Comparison of ENCODE assay signal across 29 mouse cellular contexts in the genomic region with DNA sequence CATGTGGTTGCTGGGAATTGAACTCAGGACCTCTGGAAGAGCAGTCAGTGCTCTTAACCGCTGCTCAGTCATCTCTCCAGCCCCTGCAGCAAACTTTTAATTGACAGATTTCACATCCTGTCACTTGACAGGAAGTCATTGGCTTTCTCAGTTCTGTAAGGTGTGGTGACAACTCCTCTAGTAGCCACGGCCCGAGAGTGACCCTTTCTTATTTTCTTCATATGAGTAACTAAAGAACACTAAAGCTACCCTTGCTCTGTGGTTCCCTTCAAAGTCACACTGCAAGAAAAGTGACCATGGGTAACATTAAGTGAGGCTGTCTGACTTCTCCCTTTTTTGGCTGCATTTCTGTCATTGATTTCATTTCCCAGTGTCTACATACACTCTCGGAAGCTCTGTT. TPM values are rescaled to one million over a fixed set of nuclear protein-coding genes. Genes with fewer than 3 reads are reported as not detected.
DNase-seq lines count a peak whose midpoint lies in the region; ATAC-seq and TF ChIP-seq lines count a peak whose summit lies in the region.
"Had no signal": no experiment of that assay in that cellular context is flagged by ENCODE, and none has a peak within 500 bp of the region (broad histone marks: within the 10 kb centered on the region; RNA-seq: fewer than 3 reads in every experiment).

No protein-coding gene starts in this region.

- H3K4me2 ChIP-seq in heart, embryonic 12.5 days = no peak overlapping the region
- H3K4me2 ChIP-seq in CH12.LX (ENCODE audit: insufficient read depth, low read depth, poor library complexity, severe bottlenecking) = peak overlapping the region; percentile 14; the same call in 1 of the 2 replicates
- H3K4me2 ChIP-seq in intestine, embryonic 15.5 days (replicated peaks) = no peak overlapping the region
- H3K4me2 ChIP-seq: embryonic facial prominence, embryonic 13.5 days; embryonic facial prominence, embryonic 15.5 days; forebrain, embryonic 13.5 days; forebrain, embryonic 15.5 days had no signal

- TF ChIP-seq EP300 in CH12.LX (IDR thresholded peaks at IDR 0.05; ENCODE audit: low read length) = no peak

- no peak for TF ChIP-seq CTCF in CH12.LX (conservative IDR thresholded peaks at IDR 0.05 in 1 of 2, IDR thresholded peaks at IDR 0.05 in 1 of 2; ENCODE audit: low read depth in 2 of 2, low read length in 2 of 2)

- TF ChIP-seq POLR2A in CH12.LX (IDR thresholded peaks at IDR 0.05; ENCODE audit: low read depth, low read length) = no peak

- H3K4me1 ChIP-seq in heart, embryonic 12.5 days (replicated peaks) = peaks cover 25% of the 10 kb centered on the region
- H3K4me1 ChIP-seq in CH12.LX (ENCODE audit: control insufficient read depth in 1 of 2, insufficient read depth in 2 of 2) = peaks cover 5 to 13% of the 10 kb centered on the region in 2 experiments
- H3K4me1 ChIP-seq in intestine, embryonic 15.5 days (replicated peaks) = no peaks in the 10 kb centered on the region

- no peak overlapping the region for H3K4me3 ChIP-seq in heart, embryonic 12.5 days
- H3K4me3 ChIP-seq in CH12.LX (replicated peaks in 1 of 3; ENCODE audit: low read depth in 2 of 3, low read length in 2 of 3, poor library complexity in 1 of 3) = no peak overlapping the region
- no peak overlapping the region for H3K4me3 ChIP-seq in intestine, embryonic 15.5 days (replicated peaks)
- H3K4me3 ChIP-seq: embryonic facial prominence, embryonic 13.5 days; embryonic facial prominence, embryonic 15.5 days; erythroblast, embryonic 14.5 days; forebrain, embryonic 10.5 days; forebrain, embryonic 13.5 days; forebrain, embryonic 15.5 days had no signal

- no peaks in the 10 kb centered on the region for H3K36me3 ChIP-seq in heart, embryonic 12.5 days
- no peaks in the 10 kb centered on the region for H3K36me3 ChIP-seq in CH12.LX (replicated peaks in 1 of 2; ENCODE audit: control insufficient read depth in 1 of 2, insufficient read depth in 1 of 2, low read length in 1 of 2)
- no peaks in the 10 kb centered on the region for H3K36me3 ChIP-seq in intestine, embryonic 15.5 days
- H3K36me3 ChIP-seq: embryonic facial prominence, embryonic 13.5 days; embryonic facial prominence, embryonic 15.5 days; forebrain, embryonic 10.5 days; forebrain, embryonic 15.5 days had no signal

- dilution Hi-C loops in CH12.LX (cut with MboI; ENCODE audit: extremely low pct_ligation_motif_present, extremely low pct_unique_long_range_greater_than_20kb, low sequenced_read_pairs) = no loop called here

- no peaks in the 10 kb centered on the region for H3K79me2 ChIP-seq in CH12.LX (replicated peaks; ENCODE audit: control insufficient read depth, extremely low read depth, insufficient read depth, poor library complexity, severe bottlenecking)

- H3K9me3 ChIP-seq in heart, embryonic 12.5 days (replicated peaks) = no peaks in the 10 kb centered on the region
- H3K9me3 ChIP-seq in CH12.LX (replicated peaks; ENCODE audit: low read length) = no peaks in the 10 kb centered on the region
- H3K9me3 ChIP-seq in intestine, embryonic 15.5 days = no peaks in the 10 kb centered on the region
- H3K9me3 ChIP-seq: embryonic facial prominence, embryonic 13.5 days; embryonic facial prominence, embryonic 15.5 days; forebrain, embryonic 10.5 days; forebrain, embryonic 13.5 days; forebrain, embryonic 15.5 days had no signal

- 76% methylated on average over 4 of the region's 4 CpGs for WGBS in heart, embryonic 12.5 days
- WGBS in intestine, embryonic 15.5 days = 85% methylated on average over 4 of the region's 4 CpGs

- H3K9ac ChIP-seq in heart, embryonic 12.5 days = no peak overlapping the region
- no peak overlapping the region for H3K9ac ChIP-seq in CH12.LX (ENCODE audit: insufficient read depth, low read depth)
- H3K9ac ChIP-seq in intestine, embryonic 15.5 days = no peak overlapping the region
- H3K9ac ChIP-seq: embryonic facial prominence, embryonic 13.5 days; embryonic facial prominence, embryonic 15.5 days; forebrain, embryonic 13.5 days; forebrain, embryonic 15.5 days had no signal

- H3K27me3 ChIP-seq in heart, embryonic 12.5 days (replicated peaks) = peaks cover 7% of the 10 kb centered on the region; the same call in 1 of the 2 replicates
- no peaks in the 10 kb centered on the region for H3K27me3 ChIP-seq in CH12.LX (replicated peaks)
- 0 out of 2 replicates have a peak, but pooled peaks cover 4% of the 10 kb centered on the region for H3K27me3 ChIP-seq in intestine, embryonic 15.5 days (replicated peaks)
- H3K27me3 ChIP-seq: forebrain, embryonic 15.5 days had no signal

- no peak for TF ChIP-seq RAD21 in CH12.LX (IDR thresholded peaks at IDR 0.05; ENCODE audit: low read depth, low read length)

- no peak overlapping the region for H3K27ac ChIP-seq in heart, embryonic 12.5 days (ENCODE audit: poor library complexity, severe bottlenecking)
- no peak overlapping the region for H3K27ac ChIP-seq in CH12.LX (ENCODE audit: insufficient read depth, low read depth)
- no peak overlapping the region for H3K27ac ChIP-seq in intestine, embryonic 15.5 days
- H3K27ac ChIP-seq: embryonic facial prominence, embryonic 13.5 days; embryonic facial prominence, embryonic 15.5 days; forebrain, embryonic 10.5 days; forebrain, embryonic 13.5 days; forebrain, embryonic 15.5 days had no signal

- in situ Hi-C loops in CH12.LX (cut with MboI; ENCODE audit: low pct_ligation_motif_present, low pct_unique_long_range_greater_than_20kb, low sequenced_read_pairs) = no loop called here

- no peak for ATAC-seq in heart, embryonic 12.5 days (ENCODE audit: insufficient number of reproducible peaks, low FRiP score)
- ATAC-seq in megakaryocyte, adult 5-6 weeks (ENCODE audit: poor library complexity, severe bottlenecking) = peak; percentile 70
- ATAC-seq in intestine, embryonic 15.5 days = no peak
- ATAC-seq: CD4-positive, CD25-positive, alpha-beta regulatory T cell, adult 4 months; forebrain, embryonic 13.5 days; forebrain, embryonic 15.5 days had no signal

- DNase-seq in heart, adult 11 months = peak; percentile 71
- DNase-seq in CH12.LX (ENCODE audit: extremely low read depth) = no peak
- DNase-seq in natural killer cell, adult 2 months (ENCODE audit: low spot score in 2 of 2) = peak; percentile 69 to 85
- no peak for DNase-seq in layer of hippocampus, postnatal 36 days
- DNase-seq in retina, postnatal 1 day = no peak
- DNase-seq: adrenal gland, adult 2 months; adrenal gland, postnatal 10 days; adrenal gland, postnatal 25 days; cerebellum, adult 11 months; cerebellum, adult 18-20 months; cerebellum, adult 8-10 months; cerebellum, adult 9-11 months; cerebellum, postnatal 14 days; cerebellum, postnatal 36 days; embryo, embryonic 11 days had no signal

TF ChIP-seq in CH12.LX, 34 proteins besides CTCF, POLR2A, EP300 and RAD21:
- TF ChIP-seq TCF12 (IDR thresholded peaks at IDR 0.05; ENCODE audit: low read depth, low read length) (no peak), E2F4 (IDR thresholded peaks at IDR 0.05; ENCODE audit: insufficient replicate concordance, low read depth, low read length) (no peak), ZC3H11A (IDR thresholded peaks at IDR 0.05; ENCODE audit: low read depth, low read length) (no peak), JUN (IDR thresholded peaks at IDR 0.05; ENCODE audit: insufficient read depth, low read depth, low read length) (no peak), NRF1 (IDR thresholded peaks at IDR 0.05; ENCODE audit: low read depth, low read length) (no peak), PAX5 (IDR thresholded peaks at IDR 0.05; ENCODE audit: low read length) (no peak), ELF1 (IDR thresholded peaks at IDR 0.05; ENCODE audit: low read depth, low read length) (no peak), USF2 (conservative IDR thresholded peaks at IDR 0.05; ENCODE audit: low read depth, low read length) (no peak), UBTF (IDR thresholded peaks at IDR 0.05; ENCODE audit: low read depth, low read length) (no peak), HCFC1 (IDR thresholded peaks at IDR 0.05; ENCODE audit: low read depth, low read length) (no peak), KAT2A (IDR thresholded peaks at IDR 0.05; ENCODE audit: insufficient replicate concordance, low read length) (no peak), MYC (IDR thresholded peaks at IDR 0.05; ENCODE audit: low read depth, low read length) (no peak), SMC3 (IDR thresholded peaks at IDR 0.05; ENCODE audit: low read depth, low read length) (no peak), MAFK (IDR thresholded peaks at IDR 0.05; ENCODE audit: insufficient replicate concordance, low read length) (no peak), BHLHE40 (IDR thresholded peaks at IDR 0.05; ENCODE audit: low read depth, low read length) (no peak), ETS1 (conservative IDR thresholded peaks at IDR 0.05; ENCODE audit: low read depth, low read length) (no peak), MAX (IDR thresholded peaks at IDR 0.05; ENCODE audit: low read length) (no peak), MXI1 (IDR thresholded peaks at IDR 0.05; ENCODE audit: low read depth, low read length) (no peak), POLR2AphosphoS2 (IDR thresholded peaks at IDR 0.05; ENCODE audit: low read depth, low read length) (no peak), TBP (conservative IDR thresholded peaks at IDR 0.05; ENCODE audit: low read depth, low read length) (no peak)
TF ChIP-seq in CH12.LX: peak in this region for 0.

RNA-seq across cellular contexts. Expression of a gene that starts 49.4 kb away (rescaled TPM):
- polyA plus RNA-seq in heart, embryonic 12.5 days (2016; fragmentation: Nextera tagmentation; extraction: Ambion mirVana) = 0.58 and 1.6 TPM in 2 replicates
- total RNA-seq in CH12.LX (2012; rRNA removed) (not detected in 2 replicates), CH12.LX (2014; rRNA removed) (not detected in 2 replicates)
- polyA plus RNA-seq in CH12.LX (2012; ENCODE audit: insufficient read length, low read depth) = not detected in 2 replicates
- 16.7 and 27.0 TPM in 2 replicates for total RNA-seq in megakaryocyte, adult 5-6 weeks (2015)
- 2.2 and 10.8 TPM in 2 replicates for total RNA-seq in megakaryocyte, adult 5-6 weeks (2017)
- 10 to 100 TPM; 60.1 to 68.7 TPM for total RNA-seq in layer of hippocampus, postnatal 36 days (2021)
- polyA plus RNA-seq in intestine, embryonic 15.5 days (2015; fragmentation: Nextera tagmentation; extraction: Ambion mirVana) = 0.21 and 0.25 TPM in 2 replicates
- total RNA-seq: adrenal gland, postnatal 25 days; common myeloid progenitor, adult 5-6 weeks; ES-E14; MEL had no signal
- polyA plus RNA-seq: adrenal gland, adult 2 months; C2C12; CD4-positive, CD25-positive, alpha-beta regulatory T cell, adult 4 months; erythroblast, embryonic 14.5 days; forebrain, embryonic 10.5 days had no signal

Comparison
In these comparisons a context has a peak if more than half of its experiments do, and no peak if none do; other contexts are left out.
1. DNase-seq: peak in heart, adult 11 months (single experiment) and natural killer cell, adult 2 months (2 of 2); none in CH12.LX (single experiment), layer of hippocampus, postnatal 36 days (0 of 2) and retina, postnatal 1 day (single experiment).